Mouse (Mus musculus) brain, embryonic 14.5 days (tissue): ENCODE measurements around the gene Chst5.

ENCODE experiments used
- CTCF ChIP-seq: fragments of 200-500 bp; IDR thresholded peaks from 2 replicates; pipeline ENCODE4 v1.5.1; 2012; ENCODE audit warnings: inconsistent platforms, mild to moderate bottlenecking, moderate library complexity, borderline replicate concordance; ENCODE audit not compliant: insufficient read depth, insufficient read length; ENCODE audit errors: extremely low read depth
- POLR2A ChIP-seq: fragments of 200-500 bp; IDR thresholded peaks from 2 replicates; pipeline ENCODE4 v1.6.1; 2012; ENCODE audit warnings: mild to moderate bottlenecking, inconsistent platforms, borderline replicate concordance; ENCODE audit not compliant: poor library complexity, insufficient read depth, insufficient read length, severe bottlenecking; ENCODE audit errors: extremely low read depth

DNA sequence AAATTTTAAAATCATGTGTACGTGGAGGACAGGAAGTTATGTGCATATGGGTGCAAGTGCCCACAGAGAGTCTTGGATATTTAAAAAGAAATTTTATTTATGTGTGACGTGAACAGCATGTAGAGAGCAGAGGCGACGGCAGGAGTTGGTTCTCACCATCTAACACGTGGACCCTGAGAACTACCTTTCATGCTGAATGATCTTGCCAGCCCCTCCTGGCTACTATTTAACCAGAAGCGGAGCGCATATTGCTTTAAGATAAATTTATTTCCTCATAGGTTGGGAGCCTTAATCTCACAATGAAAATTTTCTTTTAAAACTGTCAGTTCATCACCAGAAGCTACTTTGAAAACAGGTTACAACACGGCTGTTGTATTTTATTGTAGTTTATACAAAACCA is 45.6 kb downstream of the Chst5 start:
- no peak for TF ChIP-seq CTCF
- no peak for TF ChIP-seq POLR2A
